Mouse (Mus musculus) cerebellum, adult 2 months (tissue): ENCODE measurements at regions not wholly inside any gene's neighbourhood (a gene's known extent, or its start where the extent isn't known, plus 50 kb on each side); places are given as distances from the start of the nearest gene placed in this dataset.

Experiments used
- CTCF ChIP-seq: fragments of 200-500 bp; IDR thresholded peaks from 2 replicates; pipeline ENCODE4 v1.5.1; 2011; ENCODE audit warnings: low read depth, mild to moderate bottlenecking, control low read depth, low read length, moderate library complexity, borderline replicate concordance; ENCODE audit not compliant: insufficient read depth
- POLR2A ChIP-seq: fragments of 200-500 bp; IDR thresholded peaks from 2 replicates; pipeline ENCODE4 v1.6.1; 2011; ENCODE audit warnings: low read length, control low read depth, borderline replicate concordance; ENCODE audit not compliant: insufficient read depth

GRCm38 (mm10) chr12:46950223-46950779 lies 131.6 kb upstream of the Nova1 start:
- no peak for TF ChIP-seq CTCF
- TF ChIP-seq POLR2A = no peak
